Mouse (Mus musculus) activated CD4-positive, CD25-positive, alpha-beta regulatory T cell, adult 4 months (primary cell): ENCODE measurements at regions not wholly inside any gene's neighbourhood (a gene's known extent, or its start where the extent isn't known, plus 50 kb on each side); places are given as distances from the start of the nearest gene placed in this dataset.
"Not testable (repeated sequence)": the region's sequence is repeated elsewhere in the genome, so short reads cannot be mapped to it uniquely, and the experiment has no call there.

Experiments
- ATAC-seq: one replicate; pipeline ENCODE4 v1.8.0; 2017

DNA sequence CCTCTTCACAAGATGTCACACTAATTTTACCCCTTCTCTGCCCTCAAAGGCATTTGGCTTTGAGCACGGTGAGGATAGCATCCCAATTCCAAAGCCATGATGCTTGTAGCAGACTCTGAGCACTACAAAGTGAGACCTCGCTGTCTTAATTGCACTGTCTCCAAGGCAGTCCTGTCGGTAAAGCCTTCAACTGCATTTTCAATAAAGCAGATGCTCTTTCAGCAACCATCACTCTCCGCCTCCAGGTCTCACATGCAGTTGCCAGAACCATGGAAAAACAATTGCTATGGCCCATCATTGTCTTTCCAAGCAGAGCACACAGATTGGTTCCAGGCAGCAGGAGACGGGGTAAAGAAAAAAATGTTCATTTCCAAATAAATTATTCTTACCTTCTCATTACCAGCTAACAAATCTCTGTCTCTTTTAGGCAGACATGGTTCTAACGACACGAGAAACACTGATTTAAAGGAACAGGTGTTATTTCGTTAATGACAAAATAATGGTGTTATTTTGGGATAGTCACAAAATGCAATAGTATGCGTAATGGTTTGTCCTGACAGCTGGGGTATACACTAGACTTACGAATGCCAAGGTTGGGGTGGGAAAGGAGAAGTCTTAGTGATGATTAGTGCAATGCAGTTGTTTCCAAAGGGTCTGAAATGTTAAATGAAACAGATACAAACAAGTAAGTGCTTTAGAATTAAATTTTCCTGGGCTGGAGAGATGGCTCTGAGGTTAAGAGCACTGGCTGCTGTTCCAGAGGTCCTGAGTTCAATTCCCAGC, 175.2 kb downstream of the Enc1 start:
- no peak for ATAC-seq

GRCm38 (mm10) chr13:97415381-97415780, 174.5 kb downstream of the Enc1 start:
- no peak for ATAC-seq

- no peak for ATAC-seq
Observed at GRCm38 (mm10) chr13:97412151-97412550, 171.2 kb downstream of the Enc1 start.

- no peak for ATAC-seq
Observed at GRCm38 (mm10) chr13:97410550-97411201, 169.8 kb downstream of the Enc1 start.

DNA sequence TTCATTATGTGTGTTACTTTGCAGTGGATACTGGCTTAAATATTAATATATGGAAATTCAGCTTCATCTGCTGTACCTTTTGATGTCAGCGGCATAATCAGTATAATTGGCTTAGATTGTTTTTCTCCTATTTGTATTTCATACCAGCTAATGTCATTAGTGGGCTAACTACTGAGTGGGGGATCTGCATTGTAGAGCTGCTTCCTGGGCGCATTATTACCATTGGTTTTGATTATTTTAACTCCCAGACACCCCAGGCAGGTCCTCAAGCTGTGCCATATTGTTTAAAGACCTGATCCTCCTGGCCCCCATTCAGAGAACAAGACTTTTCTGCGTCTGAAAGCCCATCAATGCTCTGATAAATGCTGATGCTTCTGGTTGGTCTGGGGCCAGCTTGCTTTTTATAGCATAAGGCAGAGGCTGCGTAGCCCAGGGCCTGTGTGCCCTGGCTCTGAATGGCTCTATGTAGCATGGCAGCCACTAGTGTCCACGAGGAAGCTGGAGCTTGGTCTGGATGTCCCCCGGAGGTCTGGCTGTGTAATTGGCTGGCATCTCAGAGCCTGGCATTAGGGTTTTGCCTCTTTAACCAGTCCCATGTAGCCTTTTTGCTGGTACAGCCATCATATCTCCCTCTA, 169.1 kb downstream of the Enc1 start:
- no peak for ATAC-seq

GRCm38 (mm10) chr13:97409291-97409780, 168.4 kb downstream of the Enc1 start:
- no peak for ATAC-seq

DNA sequence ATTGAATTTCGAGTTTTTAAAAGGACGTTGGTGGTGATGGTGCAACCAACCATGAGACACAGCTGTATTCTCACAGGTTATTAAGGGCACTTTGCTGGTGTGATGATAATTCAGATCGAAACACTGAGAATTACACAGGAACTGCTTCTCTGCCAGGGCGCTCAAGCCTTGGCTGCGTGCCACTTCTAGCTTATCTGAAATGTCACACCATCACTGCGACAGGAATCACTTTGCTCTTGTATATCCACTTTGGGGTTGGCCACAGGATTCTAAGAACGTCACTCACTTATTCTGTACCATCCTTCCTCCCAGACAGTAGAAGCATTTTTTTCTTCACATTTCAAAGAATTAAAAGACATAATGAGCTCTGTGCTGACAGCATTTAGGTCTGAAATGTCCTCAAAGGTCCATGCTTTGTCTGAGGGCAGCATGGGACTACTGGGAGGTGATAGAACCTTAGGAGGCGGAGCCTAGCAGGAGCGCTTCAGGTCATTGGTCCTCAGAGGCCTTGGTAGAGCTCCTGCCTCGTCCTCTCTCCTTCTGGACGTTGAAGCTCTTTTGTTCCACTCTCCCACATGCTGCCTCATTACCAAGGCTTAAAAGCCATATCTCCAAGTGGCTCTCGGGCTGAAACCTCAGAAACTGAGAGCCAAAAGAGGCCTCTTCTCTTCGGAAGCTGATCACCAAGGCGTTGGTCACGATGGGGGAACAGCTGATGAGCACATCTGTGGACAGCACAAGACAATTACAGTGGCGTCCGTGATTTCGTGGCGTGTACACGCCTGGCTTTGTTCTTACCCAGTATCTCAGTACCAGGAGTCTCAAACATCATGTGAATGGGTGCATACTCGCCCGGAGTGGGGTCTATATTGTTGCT, 167.7 kb downstream of the Enc1 start:
- ATAC-seq = no peak

- ATAC-seq = no peak
Observed at GRCm38 (mm10) chr13:97407773-97408172, 166.9 kb downstream of the Enc1 start.

- peak; percentile 30 for ATAC-seq
Observed at GRCm38 (mm10) chr13:97406678-97407077, 165.8 kb downstream of the Enc1 start.

GRCm38 (mm10) chr13:97402164-97402761, 161.4 kb downstream of the Enc1 start:
- no peak for ATAC-seq

- no peak for ATAC-seq
Observed at GRCm38 (mm10) chr13:97401620-97402019, 160.7 kb downstream of the Enc1 start.

DNA sequence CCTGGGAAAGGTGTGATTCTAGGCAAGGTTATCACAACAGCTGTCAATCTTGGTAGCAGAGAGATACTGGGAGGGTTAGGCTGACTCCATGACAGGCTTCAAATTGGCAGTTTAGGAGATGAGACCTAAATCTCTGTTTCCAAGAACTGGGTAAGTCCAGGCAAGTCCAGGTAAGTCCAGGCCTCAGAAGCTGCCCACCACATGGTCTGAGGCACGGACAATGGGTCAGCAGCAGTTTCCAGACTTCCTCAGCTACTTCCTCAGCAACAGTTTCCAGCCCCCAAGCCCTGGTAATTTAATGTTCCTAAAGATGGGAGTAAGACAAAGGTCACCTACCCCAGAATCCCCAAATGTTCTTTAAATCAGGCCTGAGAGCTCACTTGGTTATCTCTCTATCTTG, 157.1 kb downstream of the Enc1 start:
- ATAC-seq = no peak

GRCm38 (mm10) chr13:97396899-97397640, 156.2 kb downstream of the Enc1 start:
- no peak for ATAC-seq

- not testable (repeated sequence) for ATAC-seq
Observed at GRCm38 (mm10) chr13:97396286-97396685, 155.4 kb downstream of the Enc1 start.

DNA sequence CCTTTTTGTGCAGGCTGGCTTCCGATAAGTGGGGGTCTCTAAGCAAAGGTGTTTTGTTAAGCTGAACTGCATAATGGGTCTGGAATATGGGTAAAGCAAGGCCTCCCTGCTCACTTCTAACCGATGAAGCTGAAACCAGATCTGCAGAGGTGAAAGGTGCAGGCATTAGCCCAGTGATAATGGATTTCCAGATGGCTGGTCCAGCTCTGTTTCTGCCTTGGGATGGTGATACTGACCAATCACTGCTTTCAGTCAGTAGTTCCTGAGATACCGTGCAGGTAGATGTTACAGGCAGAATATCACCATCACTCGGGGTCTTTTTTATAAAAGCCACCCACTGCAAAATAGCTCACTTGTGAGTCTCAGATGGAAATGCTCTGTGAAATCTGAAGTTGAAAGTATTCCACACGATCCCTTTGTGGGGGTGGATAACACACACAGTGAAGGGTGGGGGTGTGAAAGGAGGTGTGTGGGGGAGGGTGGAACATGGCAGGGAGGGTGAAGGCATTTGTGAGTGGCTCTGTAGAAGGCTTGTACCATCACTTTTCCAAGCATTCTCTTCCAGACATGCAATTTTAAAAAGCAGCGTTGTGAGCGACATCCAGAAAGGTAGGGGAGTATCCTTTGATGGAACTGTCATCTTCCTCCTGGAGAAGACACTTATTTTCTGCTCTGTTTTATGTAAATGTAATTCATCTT, 154.0 kb downstream of the Enc1 start:
- ATAC-seq = no peak

GRCm38 (mm10) chr13:97394071-97394470, 153.2 kb downstream of the Enc1 start:
- ATAC-seq = no peak

- no peak for ATAC-seq
Observed at GRCm38 (mm10) chr13:97393456-97393855, 152.6 kb downstream of the Enc1 start.

- no peak for ATAC-seq
Observed at GRCm38 (mm10) chr13:97390449-97390930, 149.6 kb downstream of the Enc1 start.

DNA sequence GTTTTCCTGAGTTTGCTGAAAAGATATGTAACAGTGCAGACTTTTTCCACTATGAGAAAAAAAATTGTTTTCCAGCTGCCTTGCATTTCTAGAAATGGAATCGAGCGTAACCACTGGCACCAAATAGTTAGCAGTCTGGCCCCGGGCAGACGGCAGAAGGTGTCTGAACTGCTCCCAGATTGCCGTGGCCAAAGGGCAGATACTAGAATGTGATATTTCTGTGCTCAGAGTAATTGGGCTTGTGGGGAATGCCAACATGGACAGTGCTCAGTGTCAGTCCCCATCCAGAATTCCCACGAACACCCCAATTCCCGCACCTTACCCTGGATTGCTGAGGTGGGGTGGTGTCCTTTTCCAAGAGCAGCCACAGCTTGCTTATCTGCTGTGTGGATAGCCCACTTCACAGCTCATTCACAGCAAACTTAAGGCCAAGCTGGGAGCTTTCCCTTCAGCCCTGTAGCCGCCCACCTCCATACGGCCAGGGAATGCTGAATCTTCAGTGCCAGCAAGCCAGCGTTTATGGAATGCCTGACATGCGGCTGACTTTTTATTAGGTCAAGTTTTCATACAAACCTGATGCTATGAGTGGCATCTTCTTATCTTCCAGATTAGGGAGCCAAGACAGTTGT, 148.1 kb downstream of the Enc1 start:
- no peak for ATAC-seq

GRCm38 (mm10) chr13:97386511-97386910, 145.6 kb downstream of the Enc1 start:
- ATAC-seq = peak; percentile 57
